Mouse (Mus musculus): ENCODE data around the gene Sh2d6. TPM values are rescaled to one million over a fixed set of nuclear protein-coding genes. Genes with fewer than 3 reads are reported as not detected.
A peak's percentile ranks its signal among the peaks of the same experiment; 100 is the strongest.

The Sh2d6 gene
- polyA plus RNA-seq, 1 experiment from 2014 or later, result 0.66 TPM

DNA sequence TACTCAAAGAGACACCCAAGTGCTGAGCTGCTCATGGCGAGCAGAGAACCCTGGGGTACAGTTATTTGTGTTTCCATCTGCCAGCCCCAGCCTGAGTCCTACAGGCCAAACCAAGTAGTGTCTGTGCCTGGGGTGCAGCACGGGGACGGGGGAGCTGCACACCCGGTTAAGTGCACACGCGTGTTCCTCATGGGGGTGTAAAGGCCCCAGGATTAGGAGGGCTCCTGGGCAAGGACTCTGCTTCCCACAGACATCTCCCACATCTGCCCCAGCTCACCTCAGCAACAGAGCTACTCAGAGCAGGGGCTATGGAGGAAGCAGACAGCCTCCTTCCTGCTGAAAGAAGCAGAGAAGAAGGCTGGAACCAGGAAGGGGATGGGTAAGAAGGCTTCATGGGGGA is 5.9 kb downstream of the Sh2d6 start:
- Histone ChIP-seq H3K4me1 (replicated peaks; ENCODE audit: control insufficient read depth, insufficient read depth, low read length) (peaks cover 3% of the 10 kb centered on the region), H3K9me3 (ENCODE audit: control insufficient read depth, low read length) (no peaks in the 10 kb centered on the region), H3K27ac (ENCODE audit: low read depth, low read length) (no peak overlapping the region), H3K36me3 (ENCODE audit: control insufficient read depth, insufficient read depth, low read length) (no peaks in the 10 kb centered on the region), H3K27me3 (ENCODE audit: control insufficient read depth, insufficient read depth, low read length) (no peaks in the 10 kb centered on the region), H3K9ac (ENCODE audit: low read depth, low read length) (no peak overlapping the region), H3K4me3 (ENCODE audit: low read depth, low read length) (no peak overlapping the region), H3K4me2 (replicated peaks; ENCODE audit: low read depth, low read length) (no peak overlapping the region)
- no peak for ATAC-seq (ENCODE audit: low FRiP score)
- 98% methylated on average over 6 of the region's 6 CpGs for WGBS
- no peak for DNase-seq (ENCODE audit: low spot score)

DNA sequence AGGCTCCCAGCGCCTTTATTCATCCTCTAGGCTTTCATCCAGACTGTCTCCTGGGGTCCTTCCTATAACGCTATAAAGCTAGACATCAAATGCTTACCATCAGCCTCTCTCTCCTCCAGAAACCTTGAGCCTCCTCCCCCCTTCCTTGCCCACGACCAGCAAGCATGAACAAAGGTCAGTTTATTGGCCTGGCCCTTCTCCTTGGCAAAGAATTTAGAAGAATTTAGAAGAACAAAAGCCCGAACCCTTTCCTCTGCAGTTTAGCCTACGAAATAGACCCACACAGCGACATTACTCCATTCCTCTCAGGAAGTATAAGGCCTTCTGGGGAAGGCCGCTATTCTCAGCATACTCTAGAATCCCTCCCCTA is 8.5 kb downstream of the Sh2d6 start:
- ATAC-seq (ENCODE audit: low FRiP score) (no peak), DNase-seq (ENCODE audit: low spot score) (no peak)
- peak overlapping the region; percentile 63 for H3K4me2 ChIP-seq (replicated peaks; ENCODE audit: low read depth, low read length)
- no peaks in the 10 kb centered on the region for H3K9me3 ChIP-seq (ENCODE audit: control insufficient read depth, low read length)
- peaks cover 3% of the 10 kb centered on the region for H3K4me1 ChIP-seq (replicated peaks; ENCODE audit: control insufficient read depth, insufficient read depth, low read length)
- 54% methylated on average over 7 of the region's 7 CpGs for WGBS
- peak overlapping the region; percentile 26 for H3K4me3 ChIP-seq (ENCODE audit: low read depth, low read length)
- H3K36me3 ChIP-seq (ENCODE audit: control insufficient read depth, insufficient read depth, low read length), result no peaks in the 10 kb centered on the region
- peak overlapping the region; percentile 72 for H3K9ac ChIP-seq (ENCODE audit: low read depth, low read length)
- no peaks in the 10 kb centered on the region for H3K27me3 ChIP-seq (ENCODE audit: control insufficient read depth, insufficient read depth, low read length)
- peak overlapping the region; percentile 85 for H3K27ac ChIP-seq (ENCODE audit: low read depth, low read length)

DNA sequence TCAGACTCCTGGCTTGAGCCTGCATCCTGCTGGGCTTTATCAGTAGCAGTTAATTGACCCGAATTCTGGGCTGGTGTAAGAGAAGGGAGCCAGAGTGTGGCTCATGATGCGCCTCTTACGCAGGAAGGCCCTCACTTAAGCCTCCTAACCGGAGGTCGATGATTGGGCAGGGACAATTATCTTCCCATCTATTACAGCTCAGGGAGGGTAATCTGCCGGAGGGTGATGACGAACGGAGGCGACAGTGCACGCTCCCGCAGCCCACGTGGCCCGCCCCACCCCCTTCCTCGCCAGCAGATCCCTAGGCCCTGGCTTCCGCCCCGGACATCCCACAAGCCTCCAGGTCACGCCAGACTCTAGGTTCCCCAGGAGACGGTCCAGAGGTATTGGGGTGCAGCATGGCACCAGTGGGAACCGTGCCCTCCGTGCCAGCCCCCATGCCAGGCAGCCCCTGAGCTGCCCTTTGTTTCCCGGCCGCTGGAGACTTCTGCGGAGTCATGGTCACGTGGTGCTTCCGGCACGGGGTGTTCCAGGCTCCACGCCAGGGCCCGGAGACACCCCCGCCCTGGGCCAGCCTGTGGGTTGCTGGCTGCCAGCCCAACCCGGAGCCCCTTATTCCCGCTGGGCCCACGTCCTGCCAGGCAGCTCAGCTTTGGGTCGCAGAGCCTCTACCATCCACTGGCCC is 9.0 kb downstream of the Sh2d6 start:
- Histone ChIP-seq H3K4me3 (ENCODE audit: low read depth, low read length) (peak overlapping the region; percentile 26), H3K9me3 (ENCODE audit: control insufficient read depth, low read length) (no peaks in the 10 kb centered on the region), H3K27ac (ENCODE audit: low read depth, low read length) (peak overlapping the region; percentile 85), H3K4me1 (replicated peaks; ENCODE audit: control insufficient read depth, insufficient read depth, low read length) (peaks cover 3% of the 10 kb centered on the region), H3K4me2 (replicated peaks; ENCODE audit: low read depth, low read length) (peak overlapping the region; percentile 63), H3K9ac (ENCODE audit: low read depth, low read length) (peak overlapping the region; percentile 72), H3K36me3 (ENCODE audit: control insufficient read depth, insufficient read depth, low read length) (no peaks in the 10 kb centered on the region), H3K27me3 (ENCODE audit: control insufficient read depth, insufficient read depth, low read length) (no peaks in the 10 kb centered on the region)
- 9% methylated on average over 32 of the region's 33 CpGs for WGBS
- ATAC-seq (ENCODE audit: low FRiP score), result peak; percentile 93
- peak; percentile 85 for DNase-seq (ENCODE audit: low spot score)

DNA sequence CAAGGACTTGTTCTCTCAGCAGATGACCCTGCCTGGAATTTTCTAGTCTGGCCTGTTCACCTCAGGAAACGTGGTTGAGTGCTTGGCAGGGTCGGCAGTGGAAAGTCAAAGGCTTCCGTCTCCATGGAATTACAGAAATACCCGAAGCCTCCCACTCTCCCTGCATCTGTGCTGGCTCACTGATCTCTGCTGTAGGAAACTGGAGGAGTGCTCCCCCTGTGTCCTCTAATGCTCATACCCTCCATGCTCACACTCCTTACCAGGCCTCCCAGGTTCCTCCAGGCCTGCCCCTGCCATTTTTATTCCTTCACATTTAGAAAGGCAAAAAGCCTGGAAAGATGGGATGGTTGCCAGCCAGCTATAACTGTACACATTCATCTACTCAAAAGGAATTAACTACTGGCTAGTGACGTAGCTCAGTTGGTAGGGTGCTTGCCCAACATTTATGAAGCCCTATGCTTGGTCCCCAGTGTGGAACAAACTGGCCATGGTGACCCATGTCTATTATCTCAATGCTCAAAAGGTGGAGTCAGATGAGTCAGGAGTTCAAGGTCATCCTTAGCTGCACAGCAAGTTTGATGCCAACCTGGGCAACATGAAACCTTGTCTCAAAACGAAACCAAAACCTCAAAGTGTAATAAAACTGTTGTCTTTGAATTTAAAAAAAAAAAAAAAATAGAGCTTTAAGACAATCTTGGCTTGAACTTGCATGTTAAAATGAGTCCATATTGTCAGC is 10.7 kb downstream of the Sh2d6 start:
- no peaks in the 10 kb centered on the region for H3K9me3 ChIP-seq (ENCODE audit: control insufficient read depth, low read length)
- WGBS, result 69% methylated on average over 6 of the region's 6 CpGs
- no peak overlapping the region for H3K4me2 ChIP-seq (replicated peaks; ENCODE audit: low read depth, low read length)
- H3K9ac ChIP-seq (ENCODE audit: low read depth, low read length), result no peak overlapping the region
- H3K27ac ChIP-seq (ENCODE audit: low read depth, low read length), result no peak overlapping the region
- H3K4me3 ChIP-seq (ENCODE audit: low read depth, low read length), result no peak overlapping the region
- DNase-seq (ENCODE audit: low spot score), result no peak
- no peak for ATAC-seq (ENCODE audit: low FRiP score)
- H3K27me3 ChIP-seq (ENCODE audit: control insufficient read depth, insufficient read depth, low read length), result no peaks in the 10 kb centered on the region
- H3K36me3 ChIP-seq (ENCODE audit: control insufficient read depth, insufficient read depth, low read length), result no peaks in the 10 kb centered on the region
- peaks cover 3% of the 10 kb centered on the region for H3K4me1 ChIP-seq (replicated peaks; ENCODE audit: control insufficient read depth, insufficient read depth, low read length)

DNA sequence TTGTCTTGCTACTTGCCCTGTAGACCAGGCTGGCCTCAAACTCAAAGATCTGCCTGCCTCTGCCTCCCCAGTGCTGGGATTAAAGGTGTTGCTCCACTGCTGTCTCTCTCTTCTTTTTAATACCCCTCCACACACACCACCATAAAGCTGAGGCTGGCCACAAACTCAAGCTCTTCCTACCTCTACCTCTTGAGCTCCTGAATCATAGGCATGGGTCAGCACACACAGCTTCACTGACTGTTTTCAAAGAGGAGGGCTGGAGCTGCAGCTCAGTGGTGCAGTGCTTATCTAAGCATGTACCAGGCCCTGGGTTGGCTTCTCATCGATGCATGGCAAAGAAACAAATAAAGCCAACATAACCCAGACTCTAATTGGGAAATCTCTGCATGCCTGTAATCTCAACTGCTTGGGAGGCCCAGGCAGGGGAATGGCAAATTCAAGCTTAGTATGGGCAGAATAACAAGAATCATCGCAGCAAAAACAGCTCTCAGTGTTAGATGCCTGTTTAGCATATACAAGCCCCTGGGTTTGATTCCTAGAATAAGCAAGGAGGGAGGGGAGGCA is 11.6 kb downstream of the Sh2d6 start:
- Histone ChIP-seq H3K27me3 (ENCODE audit: control insufficient read depth, insufficient read depth, low read length) (no peaks in the 10 kb centered on the region), H3K36me3 (ENCODE audit: control insufficient read depth, insufficient read depth, low read length) (no peaks in the 10 kb centered on the region), H3K4me3 (ENCODE audit: low read depth, low read length) (no peak overlapping the region), H3K27ac (ENCODE audit: low read depth, low read length) (no peak overlapping the region), H3K9ac (ENCODE audit: low read depth, low read length) (no peak overlapping the region), H3K4me2 (replicated peaks; ENCODE audit: low read depth, low read length) (no peak overlapping the region), H3K4me1 (replicated peaks; ENCODE audit: control insufficient read depth, insufficient read depth, low read length) (peaks cover 3% of the 10 kb centered on the region), H3K9me3 (ENCODE audit: control insufficient read depth, low read length) (no peaks in the 10 kb centered on the region)
- 82% methylated on average over 2 of the region's 2 CpGs for WGBS
- ATAC-seq (ENCODE audit: low FRiP score) (no peak), DNase-seq (ENCODE audit: low spot score) (no peak)

DNA sequence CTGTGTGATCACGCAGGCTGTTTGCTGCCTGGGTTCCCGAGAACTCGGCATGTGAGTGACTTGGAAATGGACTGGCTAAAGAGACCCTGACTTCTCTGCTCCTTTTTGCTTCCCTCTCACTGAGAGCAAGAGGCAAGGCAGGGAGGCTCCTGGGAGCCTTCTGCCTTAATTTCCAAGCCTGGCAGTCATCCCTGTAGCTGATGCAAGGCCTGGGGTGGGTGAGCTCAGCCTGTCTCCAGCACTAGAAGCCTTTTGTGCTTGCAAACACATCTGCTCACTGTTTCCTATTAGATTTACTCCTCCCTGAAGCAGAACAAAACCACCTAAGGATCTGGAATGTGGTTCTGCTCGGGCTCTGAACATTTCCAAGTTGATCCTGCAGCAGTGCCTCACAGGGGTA is 12.9 kb downstream of the Sh2d6 start:
- ATAC-seq (ENCODE audit: low FRiP score), result no peak
- WGBS, result 86% methylated on average over 4 of the region's 4 CpGs

DNA sequence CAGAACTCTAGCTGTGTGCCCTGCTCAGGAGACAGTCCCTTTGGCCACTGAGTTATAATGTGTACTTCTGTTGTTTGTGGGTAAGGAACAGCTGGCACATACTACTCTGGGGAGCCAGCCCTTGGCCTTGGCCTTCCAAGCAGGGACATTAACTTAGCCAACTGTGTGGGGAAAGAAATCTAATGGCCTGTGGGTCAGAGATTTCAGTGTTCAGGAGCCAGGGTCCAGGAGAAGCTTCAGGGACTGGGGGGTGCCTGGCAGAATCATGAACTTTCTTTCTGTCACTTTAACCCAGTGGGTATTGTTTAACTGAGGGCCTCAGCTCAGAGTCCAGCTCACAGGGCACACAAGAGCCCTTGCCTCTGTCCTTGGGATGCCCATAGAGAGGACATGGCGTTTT is 15.4 kb downstream of the Sh2d6 start:
- no peaks in the 10 kb centered on the region for H3K36me3 ChIP-seq (ENCODE audit: control insufficient read depth, insufficient read depth, low read length)
- no peak overlapping the region for H3K4me3 ChIP-seq (ENCODE audit: low read depth, low read length)
- DNase-seq (ENCODE audit: low spot score) (no peak), ATAC-seq (ENCODE audit: low FRiP score) (no peak)
- H3K4me2 ChIP-seq (replicated peaks; ENCODE audit: low read depth, low read length), result no peak overlapping the region
- no peaks in the 10 kb centered on the region for H3K9me3 ChIP-seq (ENCODE audit: control insufficient read depth, low read length)
- H3K4me1 ChIP-seq (replicated peaks; ENCODE audit: control insufficient read depth, insufficient read depth, low read length), result no peaks in the 10 kb centered on the region
- no peak overlapping the region for H3K9ac ChIP-seq (ENCODE audit: low read depth, low read length)
- no peak overlapping the region for H3K27ac ChIP-seq (ENCODE audit: low read depth, low read length)
- 71% methylated on average over 1 of the region's 1 CpGs for WGBS
- no peaks in the 10 kb centered on the region for H3K27me3 ChIP-seq (ENCODE audit: control insufficient read depth, insufficient read depth, low read length)

More for the DNA sequence above, 12.9 kb downstream of the Sh2d6 start:
- Histone ChIP-seq H3K27ac (ENCODE audit: low read depth, low read length) (no peak overlapping the region), H3K4me3 (ENCODE audit: low read depth, low read length) (no peak overlapping the region), H3K9ac (ENCODE audit: low read depth, low read length) (no peak overlapping the region), H3K4me1 (replicated peaks; ENCODE audit: control insufficient read depth, insufficient read depth, low read length) (peaks cover 3% of the 10 kb centered on the region), H3K27me3 (ENCODE audit: control insufficient read depth, insufficient read depth, low read length) (no peaks in the 10 kb centered on the region), H3K36me3 (ENCODE audit: control insufficient read depth, insufficient read depth, low read length) (no peaks in the 10 kb centered on the region), H3K9me3 (ENCODE audit: control insufficient read depth, low read length) (no peaks in the 10 kb centered on the region), H3K4me2 (replicated peaks; ENCODE audit: low read depth, low read length) (no peak overlapping the region)
- DNase-seq (ENCODE audit: low spot score), result no peak

DNA sequence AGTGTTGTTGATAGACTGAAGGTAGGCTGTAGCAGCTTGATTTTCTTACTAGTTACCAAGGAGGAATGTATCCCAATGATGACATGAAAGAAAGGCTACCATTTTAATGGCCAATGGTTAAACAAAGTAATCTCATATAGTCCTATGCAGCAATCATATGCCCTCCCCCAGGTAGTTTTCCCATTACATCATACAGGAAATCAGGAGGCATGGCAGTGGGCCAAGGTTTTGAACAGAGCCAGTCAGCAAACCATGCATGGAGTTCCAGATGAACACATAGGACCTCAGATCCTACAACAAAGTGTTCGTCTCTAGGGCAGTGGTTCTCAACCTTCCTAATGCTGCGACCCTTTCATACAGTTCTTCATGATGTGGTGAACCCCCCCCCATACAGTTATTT is 17.6 kb downstream of the Sh2d6 start:
- Histone ChIP-seq H3K27me3 (ENCODE audit: control insufficient read depth, insufficient read depth, low read length) (no peaks in the 10 kb centered on the region), H3K9me3 (ENCODE audit: control insufficient read depth, low read length) (no peaks in the 10 kb centered on the region), H3K36me3 (ENCODE audit: control insufficient read depth, insufficient read depth, low read length) (no peaks in the 10 kb centered on the region), H3K4me2 (replicated peaks; ENCODE audit: low read depth, low read length) (no peak overlapping the region), H3K4me1 (replicated peaks; ENCODE audit: control insufficient read depth, insufficient read depth, low read length) (no peaks in the 10 kb centered on the region), H3K9ac (ENCODE audit: low read depth, low read length) (no peak overlapping the region), H3K27ac (ENCODE audit: low read depth, low read length) (no peak overlapping the region), H3K4me3 (ENCODE audit: low read depth, low read length) (no peak overlapping the region)
- whole genome bisulfite sequencing, result 96% methylated on average over 2 of the region's 2 CpGs
- ATAC-seq (ENCODE audit: low FRiP score), result no peak
- DNase-seq (ENCODE audit: low spot score), result no peak

DNA sequence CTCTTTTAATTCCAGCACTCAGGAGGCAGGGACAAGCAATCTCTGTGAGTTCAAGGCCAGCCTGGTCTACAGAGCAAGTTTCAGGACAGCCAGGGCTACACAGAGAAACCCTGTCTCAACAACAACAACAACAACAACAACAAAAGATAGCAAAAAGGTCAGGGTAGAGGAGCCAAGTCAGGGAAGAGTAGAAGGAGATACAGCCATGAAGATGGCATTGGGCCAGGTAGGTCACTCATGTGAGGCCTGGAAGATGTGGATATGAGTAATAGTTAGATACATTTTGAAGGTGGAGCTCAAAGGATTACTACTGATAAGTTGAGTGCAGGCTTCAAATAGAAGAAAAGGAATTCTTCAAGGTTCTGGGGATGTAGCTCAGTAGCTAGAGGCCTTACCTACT is 18.2 kb downstream of the Sh2d6 start:
- Histone ChIP-seq H3K27me3 (ENCODE audit: control insufficient read depth, insufficient read depth, low read length) (no peaks in the 10 kb centered on the region), H3K4me1 (replicated peaks; ENCODE audit: control insufficient read depth, insufficient read depth, low read length) (no peaks in the 10 kb centered on the region), H3K4me3 (ENCODE audit: low read depth, low read length) (no peak overlapping the region), H3K36me3 (ENCODE audit: control insufficient read depth, insufficient read depth, low read length) (no peaks in the 10 kb centered on the region), H3K27ac (ENCODE audit: low read depth, low read length) (no peak overlapping the region), H3K9me3 (ENCODE audit: control insufficient read depth, low read length) (no peaks in the 10 kb centered on the region), H3K4me2 (replicated peaks; ENCODE audit: low read depth, low read length) (no peak overlapping the region), H3K9ac (ENCODE audit: low read depth, low read length) (no peak overlapping the region)
- DNase-seq (ENCODE audit: low spot score) (no peak), ATAC-seq (ENCODE audit: low FRiP score) (no peak)

All from hindbrain, embryonic 11.5 days (tissue).